Mouse (Mus musculus): ENCODE results near the gene Setd1b. TPM values are rescaled to one million over a fixed set of nuclear protein-coding genes. Genes with fewer than 3 reads are reported as not detected.

Setd1b gene
- polyA plus RNA-seq, 1 experiment from 2014 or later = 14.2 TPM

GRCm38 (mm10) chr5:123159446-123159845, 17.5 kb downstream of the Setd1b start:
- H3K27me3 ChIP-seq (ENCODE audit: control insufficient read depth, insufficient read depth, low read length) = no peaks in the 10 kb centered on the region
- no peaks in the 10 kb centered on the region for H3K4me1 ChIP-seq (ENCODE audit: control insufficient read depth, insufficient read depth, low read length)
- WGBS = 93% methylated on average over 4 of the region's 4 CpGs
- no peak overlapping the region for H3K4me2 ChIP-seq (ENCODE audit: low read length)
- H3K9ac ChIP-seq (replicated peaks; ENCODE audit: low read length) = no peak overlapping the region
- no peak overlapping the region for H3K27ac ChIP-seq (replicated peaks; ENCODE audit: low read depth, low read length)
- H3K9me3 ChIP-seq (ENCODE audit: control insufficient read depth, low read length) = no peaks in the 10 kb centered on the region
- peaks cover 95% of the 10 kb centered on the region for H3K36me3 ChIP-seq (ENCODE audit: control insufficient read depth, insufficient read depth, low read length)
- no peak for ATAC-seq (ENCODE audit: low FRiP score, low TSS enrichment)
- DNase-seq = no peak
- no peak overlapping the region for H3K4me3 ChIP-seq (replicated peaks; ENCODE audit: low read depth, low read length)

- WGBS = 95% methylated on average over 15 of the region's 15 CpGs
- no peak overlapping the region for H3K4me2 ChIP-seq (ENCODE audit: low read length)
- H3K27me3 ChIP-seq (ENCODE audit: control insufficient read depth, insufficient read depth, low read length) = no peaks in the 10 kb centered on the region
- no peak overlapping the region for H3K27ac ChIP-seq (replicated peaks; ENCODE audit: low read depth, low read length)
- H3K4me3 ChIP-seq (replicated peaks; ENCODE audit: low read depth, low read length) = no peak overlapping the region
- H3K9me3 ChIP-seq (ENCODE audit: control insufficient read depth, low read length) = no peaks in the 10 kb centered on the region
- H3K9ac ChIP-seq (replicated peaks; ENCODE audit: low read length) = no peak overlapping the region
- H3K36me3 ChIP-seq (ENCODE audit: control insufficient read depth, insufficient read depth, low read length) = peaks cover 95% of the 10 kb centered on the region
- DNase-seq (no peak), ATAC-seq (ENCODE audit: low FRiP score, low TSS enrichment) (no peak)
- H3K4me1 ChIP-seq (ENCODE audit: control insufficient read depth, insufficient read depth, low read length) = no peaks in the 10 kb centered on the region
These were observed 17.9 kb downstream of the Setd1b start for GRCm38 (mm10) chr5:123159866-123160265.

DNA sequence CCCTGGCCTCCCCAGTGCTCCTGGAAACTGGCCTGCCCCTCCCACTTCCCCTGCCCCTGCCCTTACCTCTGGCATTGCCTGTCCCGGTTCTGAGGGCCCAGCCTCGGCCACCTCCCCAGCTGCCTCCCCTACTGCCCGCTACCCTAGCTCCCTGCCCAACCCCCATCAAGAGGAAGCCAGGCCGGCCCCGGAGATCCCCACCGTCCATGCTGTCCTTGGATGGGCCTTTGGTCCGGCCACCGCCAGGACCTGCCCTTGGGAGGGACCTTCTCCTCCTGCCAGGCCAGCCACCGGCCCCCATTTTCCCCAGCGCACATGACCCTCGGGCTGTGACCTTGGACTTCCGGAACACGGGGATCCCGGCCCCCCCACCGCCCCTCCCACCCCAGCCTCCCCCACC, 18.3 kb downstream of the Setd1b start:
- Histone ChIP-seq H3K27ac (replicated peaks; ENCODE audit: low read depth, low read length) (no peak overlapping the region), H3K4me1 (ENCODE audit: control insufficient read depth, insufficient read depth, low read length) (no peaks in the 10 kb centered on the region), H3K27me3 (ENCODE audit: control insufficient read depth, insufficient read depth, low read length) (no peaks in the 10 kb centered on the region), H3K9ac (replicated peaks; ENCODE audit: low read length) (no peak overlapping the region), H3K4me3 (replicated peaks; ENCODE audit: low read depth, low read length) (no peak overlapping the region), H3K4me2 (ENCODE audit: low read length) (no peak overlapping the region), H3K36me3 (ENCODE audit: control insufficient read depth, insufficient read depth, low read length) (peaks cover 93% of the 10 kb centered on the region), H3K9me3 (ENCODE audit: control insufficient read depth, low read length) (no peaks in the 10 kb centered on the region)
- no peak for ATAC-seq (ENCODE audit: low FRiP score, low TSS enrichment)
- DNase-seq = no peak
- WGBS = 92% methylated on average over 15 of the region's 15 CpGs

GRCm38 (mm10) chr5:123162942-123163341, 20.9 kb downstream of the Setd1b start:
- ATAC-seq (ENCODE audit: low FRiP score, low TSS enrichment) (no peak), DNase-seq (no peak)
- H3K27me3 ChIP-seq (ENCODE audit: control insufficient read depth, insufficient read depth, low read length) = no peaks in the 10 kb centered on the region
- 77% methylated on average over 9 of the region's 9 CpGs for whole genome bisulfite sequencing
- H3K36me3 ChIP-seq (ENCODE audit: control insufficient read depth, insufficient read depth, low read length) = peaks cover 88% of the 10 kb centered on the region
- H3K4me1 ChIP-seq (ENCODE audit: control insufficient read depth, insufficient read depth, low read length) = no peaks in the 10 kb centered on the region
- no peak overlapping the region for H3K4me3 ChIP-seq (replicated peaks; ENCODE audit: low read depth, low read length)
- H3K9me3 ChIP-seq (ENCODE audit: control insufficient read depth, low read length) = no peaks in the 10 kb centered on the region
- no peak overlapping the region for H3K27ac ChIP-seq (replicated peaks; ENCODE audit: low read depth, low read length)
- H3K9ac ChIP-seq (replicated peaks; ENCODE audit: low read length) = no peak overlapping the region
- no peak overlapping the region for H3K4me2 ChIP-seq (ENCODE audit: low read length)

DNA sequence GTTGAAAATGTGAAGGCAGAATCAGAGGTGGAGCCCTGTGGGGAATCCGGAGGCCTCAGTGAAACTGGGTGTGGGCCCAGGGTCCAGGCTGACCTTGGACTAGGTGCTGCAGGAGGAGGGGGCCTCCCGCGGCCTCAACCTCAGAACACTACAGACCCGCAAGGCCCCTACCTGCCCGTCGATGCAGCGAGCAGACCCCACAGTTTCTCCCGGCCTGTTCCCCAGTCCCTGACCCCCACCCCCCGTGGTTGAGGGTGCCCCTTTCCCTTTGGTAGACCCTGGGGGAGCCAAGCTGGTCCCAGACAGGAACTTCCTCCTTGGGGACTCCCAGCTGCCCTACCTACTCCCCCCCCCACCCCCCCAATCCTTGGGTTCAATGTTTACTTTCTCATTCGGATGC, 24.4 kb downstream of the Setd1b start:
- ATAC-seq (ENCODE audit: low FRiP score, low TSS enrichment) (no peak), DNase-seq (no peak)
- H3K27me3 ChIP-seq (ENCODE audit: control insufficient read depth, insufficient read depth, low read length) = no peaks in the 10 kb centered on the region
- H3K4me2 ChIP-seq (ENCODE audit: low read length) = no peak overlapping the region
- H3K9ac ChIP-seq (replicated peaks; ENCODE audit: low read length) = no peak overlapping the region
- 90% methylated on average over 10 of the region's 10 CpGs for WGBS
- H3K9me3 ChIP-seq (ENCODE audit: control insufficient read depth, low read length) = no peaks in the 10 kb centered on the region
- H3K4me1 ChIP-seq (ENCODE audit: control insufficient read depth, insufficient read depth, low read length) = no peaks in the 10 kb centered on the region
- no peak overlapping the region for H3K4me3 ChIP-seq (replicated peaks; ENCODE audit: low read depth, low read length)
- peaks cover 54% of the 10 kb centered on the region for H3K36me3 ChIP-seq (ENCODE audit: control insufficient read depth, insufficient read depth, low read length)
- no peak overlapping the region for H3K27ac ChIP-seq (replicated peaks; ENCODE audit: low read depth, low read length)

DNA sequence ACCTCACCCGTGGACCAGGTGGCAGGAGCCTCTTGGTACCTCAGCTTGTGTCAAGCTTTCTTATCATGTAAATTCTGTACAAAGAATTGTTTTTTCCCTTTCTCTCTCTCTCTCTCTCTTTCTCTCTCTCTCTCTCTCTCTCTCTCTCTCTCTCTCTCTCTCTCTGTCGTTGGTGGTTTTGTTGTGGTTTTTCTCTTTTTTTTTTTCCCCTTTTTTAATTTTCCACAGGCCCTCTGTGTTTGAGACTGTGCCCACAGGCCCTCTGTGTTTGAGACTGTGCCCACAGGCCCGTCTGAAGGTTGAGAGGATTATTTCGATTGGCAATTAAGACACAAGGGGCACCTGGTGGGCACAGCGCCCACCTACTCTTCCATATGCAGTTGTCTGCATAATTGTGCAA, 25.6 kb downstream of the Setd1b start:
- H3K27me3 ChIP-seq (ENCODE audit: control insufficient read depth, insufficient read depth, low read length) = no peaks in the 10 kb centered on the region
- WGBS = 67% methylated on average over 5 of the region's 5 CpGs
- H3K4me3 ChIP-seq (replicated peaks; ENCODE audit: low read depth, low read length) = no peak overlapping the region

DNA sequence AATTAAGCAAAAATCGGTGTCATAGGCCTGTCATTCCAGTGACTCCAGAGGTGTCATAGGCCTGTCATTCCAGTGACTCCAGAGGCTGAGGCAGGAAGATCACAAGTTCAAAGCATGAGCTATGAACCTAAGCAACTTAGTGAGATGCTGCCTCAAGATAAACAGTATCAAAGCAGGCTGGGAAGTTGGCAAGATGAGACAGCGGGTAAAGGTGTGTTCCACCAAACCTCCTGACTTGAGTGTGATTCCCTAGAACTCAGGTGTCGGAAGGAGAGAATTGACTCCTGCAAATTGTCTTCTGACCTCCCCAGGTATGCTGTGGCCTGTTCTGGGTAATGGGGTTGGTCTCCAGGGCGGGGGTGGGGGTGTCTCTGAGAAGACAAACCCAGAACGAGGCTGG, 27.3 kb downstream of the Setd1b start, which contains the start of gene Psmd9:
Psmd9 (plus strand) TSS at position 130 of the 400 bp plus-strand sequence.
- H3K4me1 ChIP-seq (ENCODE audit: control insufficient read depth, insufficient read depth, low read length) = 0 out of 2 replicates have a peak, but pooled peaks cover 4% of the 10 kb centered on the region
- DNase-seq = no peak
- H3K27me3 ChIP-seq (ENCODE audit: control insufficient read depth, insufficient read depth, low read length) = no peaks in the 10 kb centered on the region
- H3K36me3 ChIP-seq (ENCODE audit: control insufficient read depth, insufficient read depth, low read length) = peaks cover 25% of the 10 kb centered on the region
- no peak for ATAC-seq (ENCODE audit: low FRiP score, low TSS enrichment)
- H3K4me3 ChIP-seq (replicated peaks; ENCODE audit: low read depth, low read length) = no peak within 1 kb of the TSS
- no peak within 1 kb of the TSS for H3K4me2 ChIP-seq (ENCODE audit: low read length)
- H3K9me3 ChIP-seq (ENCODE audit: control insufficient read depth, low read length) = no peaks in the 10 kb centered on the region
- H3K27ac ChIP-seq (replicated peaks; ENCODE audit: low read depth, low read length) = 0 out of 2 replicates have a peak within 1 kb of the TSS, but pooled peaks have one; percentile 20
- WGBS = 81% methylated on average over 5 of the region's 5 CpGs
- H3K9ac ChIP-seq (replicated peaks; ENCODE audit: low read length) = no peak within 1 kb of the TSS

More for the DNA sequence above, 25.6 kb downstream of the Setd1b start:
- H3K4me1 ChIP-seq (ENCODE audit: control insufficient read depth, insufficient read depth, low read length) = 0 out of 2 replicates have a peak, but pooled peaks cover 4% of the 10 kb centered on the region
- ATAC-seq (ENCODE audit: low FRiP score, low TSS enrichment) (no peak), DNase-seq (no peak)
- no peak overlapping the region for H3K4me2 ChIP-seq (ENCODE audit: low read length)
- H3K9ac ChIP-seq (replicated peaks; ENCODE audit: low read length) = no peak overlapping the region
- H3K36me3 ChIP-seq (ENCODE audit: control insufficient read depth, insufficient read depth, low read length) = peaks cover 42% of the 10 kb centered on the region
- H3K9me3 ChIP-seq (ENCODE audit: control insufficient read depth, low read length) = no peaks in the 10 kb centered on the region
- H3K27ac ChIP-seq (replicated peaks; ENCODE audit: low read depth, low read length) = 0 out of 2 replicates have a peak overlapping the region, but pooled peaks have one; percentile 10

- Histone ChIP-seq H3K4me3 (replicated peaks; ENCODE audit: low read depth, low read length) (no peak overlapping the region), H3K4me2 (ENCODE audit: low read length) (no peak overlapping the region), H3K4me1 (ENCODE audit: control insufficient read depth, insufficient read depth, low read length) (0 out of 2 replicates have a peak, but pooled peaks cover 4% of the 10 kb centered on the region), H3K9me3 (ENCODE audit: control insufficient read depth, low read length) (no peaks in the 10 kb centered on the region), H3K36me3 (ENCODE audit: control insufficient read depth, insufficient read depth, low read length) (peaks cover 20% of the 10 kb centered on the region), H3K27me3 (ENCODE audit: control insufficient read depth, insufficient read depth, low read length) (no peaks in the 10 kb centered on the region), H3K9ac (replicated peaks; ENCODE audit: low read length) (no peak overlapping the region), H3K27ac (replicated peaks; ENCODE audit: low read depth, low read length) (0 out of 2 replicates have a peak overlapping the region, but pooled peaks have one; percentile 20)
- no peak for DNase-seq
- WGBS = 85% methylated on average over 9 of the region's 9 CpGs
- no peak for ATAC-seq (ENCODE audit: low FRiP score, low TSS enrichment)
These were observed 28.4 kb downstream of the Setd1b start for GRCm38 (mm10) chr5:123170365-123170764.

DNA sequence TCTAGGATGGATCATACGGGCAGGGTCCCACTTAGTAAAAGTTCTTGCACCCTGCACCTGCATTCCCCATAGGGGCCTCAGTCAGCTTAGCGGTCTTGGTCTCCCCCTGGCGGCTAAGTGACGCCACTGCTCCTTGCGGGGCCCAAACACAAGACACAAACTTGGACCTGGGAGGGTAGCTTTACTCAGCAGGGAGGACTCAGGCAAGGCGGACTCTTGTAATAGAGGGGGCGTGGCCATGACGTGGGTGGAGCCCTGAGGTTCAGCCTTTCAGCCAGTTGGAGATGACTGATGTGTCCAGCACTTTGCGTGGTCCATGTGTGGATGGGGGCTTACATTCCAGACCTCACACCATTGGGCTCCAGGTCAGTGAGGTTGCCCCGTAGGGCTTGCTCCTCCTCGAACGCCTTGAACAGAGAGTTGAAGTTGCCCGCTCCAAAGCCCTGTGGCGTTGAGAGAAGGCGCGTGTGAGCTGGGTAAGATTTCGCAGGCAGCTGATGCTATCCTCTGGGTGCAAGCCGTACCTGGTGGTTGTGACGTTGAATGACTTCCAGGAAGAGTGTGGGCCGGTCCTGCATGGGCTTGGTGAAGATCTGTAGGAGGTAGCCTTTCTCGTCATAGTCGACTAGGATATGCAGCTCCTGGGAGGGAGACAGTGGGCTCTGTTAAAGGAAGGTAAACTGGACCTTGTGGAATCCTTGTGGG, 29.8 kb downstream of the Setd1b start:
- Histone ChIP-seq H3K4me2 (ENCODE audit: low read length) (peak overlapping the region; percentile 37), H3K4me3 (replicated peaks; ENCODE audit: low read depth, low read length) (no peak overlapping the region), H3K9ac (replicated peaks; ENCODE audit: low read length) (no peak overlapping the region; the same call in 1 of the 2 replicates), H3K27ac (replicated peaks; ENCODE audit: low read depth, low read length) (no peak overlapping the region), H3K36me3 (ENCODE audit: control insufficient read depth, insufficient read depth, low read length) (peaks cover 7% of the 10 kb centered on the region), H3K9me3 (ENCODE audit: control insufficient read depth, low read length) (no peaks in the 10 kb centered on the region), H3K4me1 (ENCODE audit: control insufficient read depth, insufficient read depth, low read length) (0 out of 2 replicates have a peak, but pooled peaks cover 4% of the 10 kb centered on the region), H3K27me3 (ENCODE audit: control insufficient read depth, insufficient read depth, low read length) (no peaks in the 10 kb centered on the region)
- 15% methylated on average over 22 of the region's 22 CpGs for WGBS
- DNase-seq = peak; percentile 88
- no peak; the same call in 1 of the 2 replicates for ATAC-seq (ENCODE audit: low FRiP score, low TSS enrichment)

Data from midbrain, embryonic 14.5 days (tissue).